Mouse (Mus musculus) E14TG2a.4 (cell line): Measurements from ENCODE around the gene Zbtb39.

Experiments used
- CTCF ChIP-seq: conservative IDR thresholded peaks from 2 replicates; pipeline ENCODE4 v1.5.1; 2014; ENCODE audit warnings: low read length
- NANOG ChIP-seq: IDR thresholded peaks from 2 replicates; pipeline ENCODE4 v1.6.1; 2014; ENCODE audit warnings: borderline replicate concordance, low read length, mixed read lengths
- POU5F1 ChIP-seq: IDR thresholded peaks from 2 replicates; pipeline ENCODE4 v1.6.1; 2014; ENCODE audit warnings: low read length, borderline replicate concordance

GRCm38 (mm10) chr10:127737552-127737951 lies 1.8 kb upstream of the Zbtb39 start:
- TF ChIP-seq CTCF, result no peak
- no peak for TF ChIP-seq POU5F1
- TF ChIP-seq NANOG, result no peak
